Mouse (Mus musculus): ENCODE measurements around the gene Plcl2. TPM values are rescaled to one million over a fixed set of nuclear protein-coding genes. Genes with fewer than 3 reads are reported as not detected.
A peak's percentile ranks its signal among the peaks of the same experiment; 100 is the strongest.

The Plcl2 gene
- total RNA-seq, 2 experiments from 2014 or later, result 42.3 to 45.6 TPM

GRCm38 (mm10) chr17:50499091-50499790 is 10.0 kb upstream of the Plcl2 start:
- no peak for DNase-seq

GRCm38 (mm10) chr17:50500806-50501205 is 8.4 kb upstream of the Plcl2 start:
- no peak for DNase-seq

- no peak for DNase-seq
Measured at GRCm38 (mm10) chr17:50503075-50503474, 6.1 kb upstream of the Plcl2 start.

GRCm38 (mm10) chr17:50504070-50504846 is 4.9 kb upstream of the Plcl2 start:
- no peak for DNase-seq

- DNase-seq, result no peak
Measured at GRCm38 (mm10) chr17:50505910-50506634, 3.1 kb upstream of the Plcl2 start.

GRCm38 (mm10) chr17:50506861-50507321 is 2.3 kb upstream of the Plcl2 start:
- peak; percentile 56 for DNase-seq

GRCm38 (mm10) chr17:50508055-50508774 is 988 bp upstream of the Plcl2 start:
- peak; percentile 70 for DNase-seq

GRCm38 (mm10) chr17:50508775-50509250 is 390 bp upstream of the Plcl2 start:
- DNase-seq, result peak; percentile 84

- DNase-seq, result no peak
Measured at GRCm38 (mm10) chr17:50510279-50510678, 1.1 kb downstream of the Plcl2 start.

GRCm38 (mm10) chr17:50510741-50511140 is 1.5 kb downstream of the Plcl2 start:
- DNase-seq, result no peak

GRCm38 (mm10) chr17:50512222-50512621 is 3.0 kb downstream of the Plcl2 start:
- peak; percentile 52 for DNase-seq

- DNase-seq, result no peak
Measured at GRCm38 (mm10) chr17:50512841-50513240, 3.6 kb downstream of the Plcl2 start.

- no peak for DNase-seq
Measured at GRCm38 (mm10) chr17:50513376-50513775, 4.2 kb downstream of the Plcl2 start.

GRCm38 (mm10) chr17:50514012-50514411 is 4.8 kb downstream of the Plcl2 start:
- no peak for DNase-seq

- DNase-seq, result no peak
Measured at GRCm38 (mm10) chr17:50515926-50516325, 6.7 kb downstream of the Plcl2 start.

- no peak for DNase-seq
Measured at GRCm38 (mm10) chr17:50517781-50518415, 8.7 kb downstream of the Plcl2 start.

GRCm38 (mm10) chr17:50519588-50519987 is 10.4 kb downstream of the Plcl2 start:
- no peak for DNase-seq

- DNase-seq, result no peak
Measured at GRCm38 (mm10) chr17:50522473-50523083, 13.4 kb downstream of the Plcl2 start.

- DNase-seq, result no peak
Measured at GRCm38 (mm10) chr17:50524970-50525369, 15.8 kb downstream of the Plcl2 start.

GRCm38 (mm10) chr17:50525821-50526220 is 16.6 kb downstream of the Plcl2 start:
- peak; percentile 8 for DNase-seq

GRCm38 (mm10) chr17:50530089-50530488 is 20.9 kb downstream of the Plcl2 start:
- no peak for DNase-seq
